Mouse (Mus musculus) heart, embryonic 12.5 days (tissue): ENCODE results near the gene F830045P16Rik. TPM values are rescaled to one million over a fixed set of nuclear protein-coding genes. Genes with fewer than 3 reads are reported as not detected.
"Not testable (repeated sequence)": the region's sequence is repeated elsewhere in the genome, so short reads cannot be mapped to it uniquely, and the experiment has no call there.

Experiments
- ATAC-seq: fragments of 200-750 bp; cut with Nextera tagmentation; 2 replicates; pipeline ENCODE4 v1.8.0; 2017; ENCODE audit warnings: moderate TSS enrichment, moderate library complexity; ENCODE audit not compliant: insufficient number of reproducible peaks, low FRiP score
- H3K27ac ChIP-seq: fragments of 300-500 bp; sonication (generic); 2 replicates; pipeline ENCODE4 v1.5.1; 2016; ENCODE audit warnings: mild to moderate bottlenecking, moderate library complexity; ENCODE audit not compliant: poor library complexity, severe bottlenecking
- H3K27me3 ChIP-seq: fragments of 300-500 bp; sonication (generic); replicated peaks from 2 replicates; pipeline ENCODE4 v1.6.1; 2016; ENCODE audit warnings: mild to moderate bottlenecking, moderate library complexity
- H3K36me3 ChIP-seq: fragments of 300-500 bp; sonication (generic); 2 replicates; pipeline ENCODE4 v1.6.1; 2016; ENCODE audit warnings: mild to moderate bottlenecking, moderate library complexity
- H3K4me1 ChIP-seq: fragments of 300-500 bp; sonication (generic); replicated peaks from 2 replicates; pipeline ENCODE4 v1.6.1; 2016; ENCODE audit warnings: mild to moderate bottlenecking
- H3K4me2 ChIP-seq: fragments of 300-500 bp; sonication (generic); 2 replicates; pipeline ENCODE4 v1.6.1; 2016; ENCODE audit warnings: mild to moderate bottlenecking, moderate library complexity
- H3K4me3 ChIP-seq: fragments of 300-500 bp; sonication (generic); 2 replicates; pipeline ENCODE4 v1.5.1; 2016; ENCODE audit warnings: mild to moderate bottlenecking
- H3K9ac ChIP-seq: fragments of 300-500 bp; sonication (generic); 2 replicates; pipeline ENCODE4 v1.6.1; 2016; ENCODE audit warnings: mild to moderate bottlenecking, moderate library complexity
- H3K9me3 ChIP-seq: fragments of 300-500 bp; sonication (generic); replicated peaks from 2 replicates; pipeline ENCODE4 v1.6.1; 2016; ENCODE audit warnings: mild to moderate bottlenecking, moderate library complexity
- WGBS: fragments of 180-500 bp; shearing (Covaris S2); methylation state at CpG from one replicate; pipeline ENCODE4 v1.1.7; 2016; 5-methylcytosine and 5-hydroxymethylcytosine counted together
- polyA plus RNA-seq: library from polyadenylated mRNA; unstranded; fragments of >200 nt; fragmentation: Nextera tagmentation; extraction: Ambion mirVana; gene quantifications from 2 replicates; pipeline ENCODE4 v1.2.1, GENCODE M21; 2016

Gene F830045P16Rik
- polyA plus RNA-seq, 1 experiment from 2014 or later, result not detected

- H3K27ac ChIP-seq, result no peak overlapping the region
- no peak overlapping the region for H3K4me3 ChIP-seq
- no peak overlapping the region for H3K9ac ChIP-seq
- no peaks in the 10 kb centered on the region for H3K36me3 ChIP-seq
- H3K4me2 ChIP-seq, result no peak overlapping the region
- WGBS, result 70% methylated on average over 4 of the region's 4 CpGs
- peaks cover 15% of the 10 kb centered on the region for H3K4me1 ChIP-seq
- H3K9me3 ChIP-seq, result 0 out of 2 replicates have a peak, but pooled peaks cover 2% of the 10 kb centered on the region
- no peak for ATAC-seq
- no peaks in the 10 kb centered on the region for H3K27me3 ChIP-seq
These were observed 10.1 kb downstream of the F830045P16Rik start for GRCm38 (mm10) chr2:129526322-129526721.

- Histone ChIP-seq H3K9me3 (0 out of 2 replicates have a peak, but pooled peaks cover 2% of the 10 kb centered on the region), H3K4me1 (peaks cover 15% of the 10 kb centered on the region), H3K36me3 (no peaks in the 10 kb centered on the region), H3K4me3 (no peak overlapping the region), H3K27ac (no peak overlapping the region), H3K27me3 (no peaks in the 10 kb centered on the region), H3K9ac (no peak overlapping the region), H3K4me2 (no peak overlapping the region)
- no peak for ATAC-seq
These were observed 10.8 kb downstream of the F830045P16Rik start for GRCm38 (mm10) chr2:129525644-129526043.

- Histone ChIP-seq H3K9me3 (no peaks in the 10 kb centered on the region), H3K4me3 (no peak overlapping the region), H3K27me3 (no peaks in the 10 kb centered on the region), H3K4me1 (peaks cover 22% of the 10 kb centered on the region), H3K4me2 (no peak overlapping the region), H3K27ac (no peak overlapping the region), H3K9ac (no peak overlapping the region), H3K36me3 (no peaks in the 10 kb centered on the region)
- ATAC-seq, result no peak
- WGBS, result 68% methylated on average over 3 of the region's 3 CpGs
These were observed 17.9 kb downstream of the F830045P16Rik start for GRCm38 (mm10) chr2:129518526-129518925.

- H3K4me3 ChIP-seq, result no peak overlapping the region
- WGBS, result 56% methylated on average over 16 of the region's 16 CpGs
- H3K4me2 ChIP-seq, result no peak overlapping the region
- H3K4me1 ChIP-seq, result peaks cover 34% of the 10 kb centered on the region
- no peak for ATAC-seq
- no peaks in the 10 kb centered on the region for H3K36me3 ChIP-seq
- no peak overlapping the region for H3K27ac ChIP-seq
- no peaks in the 10 kb centered on the region for H3K9me3 ChIP-seq
- H3K9ac ChIP-seq, result no peak overlapping the region
- H3K27me3 ChIP-seq, result no peaks in the 10 kb centered on the region
These were observed 21.2 kb downstream of the F830045P16Rik start for GRCm38 (mm10) chr2:129514923-129515920.

GRCm38 (mm10) chr2:129514401-129514667 is 22.1 kb downstream of the F830045P16Rik start:
- 0 out of 2 replicates have a peak, but pooled peaks have one; percentile 33 for ATAC-seq
- Histone ChIP-seq H3K4me2 (no peak overlapping the region), H3K9me3 (no peaks in the 10 kb centered on the region), H3K27me3 (no peaks in the 10 kb centered on the region), H3K4me3 (no peak overlapping the region), H3K27ac (no peak overlapping the region), H3K9ac (no peak overlapping the region), H3K36me3 (no peaks in the 10 kb centered on the region), H3K4me1 (peaks cover 34% of the 10 kb centered on the region)

GRCm38 (mm10) chr2:129513546-129514400 is 22.6 kb downstream of the F830045P16Rik start:
- 57% methylated on average over 6 of the region's 6 CpGs for WGBS

DNA sequence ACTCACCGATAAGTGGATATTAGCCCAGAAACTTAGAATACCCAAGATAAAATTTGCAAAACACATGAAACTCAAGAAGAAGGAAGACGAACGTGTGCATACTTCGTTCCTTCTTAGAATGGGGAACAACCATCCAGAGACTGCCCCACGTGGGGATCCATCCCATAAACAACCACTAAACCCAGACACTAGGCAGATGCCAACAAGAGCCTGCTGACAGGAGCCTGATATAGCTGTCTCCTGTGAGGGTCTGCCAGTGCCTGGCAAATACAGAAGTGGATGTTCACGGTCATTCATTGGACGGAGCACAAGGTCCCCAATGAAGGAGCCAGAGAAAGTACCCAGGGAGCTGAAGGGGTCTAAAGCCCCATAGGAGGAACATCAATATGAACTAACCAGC is 24.3 kb downstream of the F830045P16Rik start:
- H3K9ac ChIP-seq, H3K27me3 ChIP-seq, H3K4me2 ChIP-seq, H3K4me3 ChIP-seq, H3K27ac ChIP-seq, H3K9me3 ChIP-seq, H3K36me3 ChIP-seq, ATAC-seq: not testable (repeated sequence)
- WGBS, result 38% methylated on average over 7 of the region's 7 CpGs
- peaks cover 34% of the 10 kb centered on the region for H3K4me1 ChIP-seq

More at GRCm38 (mm10) chr2:129513546-129514400, 22.6 kb downstream of the F830045P16Rik start:
- no peak overlapping the region for H3K4me2 ChIP-seq
- H3K27ac ChIP-seq, result no peak overlapping the region
- no peaks in the 10 kb centered on the region for H3K27me3 ChIP-seq
- no peak for ATAC-seq
- no peak overlapping the region for H3K9ac ChIP-seq
- no peak overlapping the region for H3K4me3 ChIP-seq
- H3K36me3 ChIP-seq, result no peaks in the 10 kb centered on the region
- H3K9me3 ChIP-seq, result no peaks in the 10 kb centered on the region
- peaks cover 34% of the 10 kb centered on the region for H3K4me1 ChIP-seq

DNA sequence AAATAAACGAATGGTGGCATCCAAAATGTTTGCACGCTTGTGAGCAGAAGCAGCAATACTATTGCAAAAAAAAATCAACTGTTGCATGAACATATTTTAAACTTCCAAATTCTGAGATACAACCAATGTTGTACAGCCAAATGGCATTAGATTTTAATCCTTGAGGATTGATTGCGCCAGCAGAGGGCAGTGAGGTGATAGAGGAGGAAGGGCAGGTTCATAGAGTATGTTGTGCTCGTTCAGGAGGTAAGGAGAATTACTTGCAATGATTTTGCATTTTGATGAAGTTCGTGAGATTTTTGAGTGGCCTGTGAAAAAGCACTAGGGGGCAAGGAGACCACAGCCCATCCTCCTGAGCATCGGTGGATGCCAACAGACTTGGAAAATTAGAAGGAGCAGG is 33.8 kb downstream of the F830045P16Rik start:
- no peak overlapping the region for H3K9ac ChIP-seq
- H3K9me3 ChIP-seq, result no peaks in the 10 kb centered on the region
- no peak overlapping the region for H3K27ac ChIP-seq
- H3K4me2 ChIP-seq, result no peak overlapping the region
- no peaks in the 10 kb centered on the region for H3K4me1 ChIP-seq
- WGBS, result 24% methylated on average over 6 of the region's 6 CpGs
- no peak overlapping the region for H3K4me3 ChIP-seq
- no peaks in the 10 kb centered on the region for H3K36me3 ChIP-seq
- ATAC-seq, result no peak
- H3K27me3 ChIP-seq, result no peaks in the 10 kb centered on the region

DNA sequence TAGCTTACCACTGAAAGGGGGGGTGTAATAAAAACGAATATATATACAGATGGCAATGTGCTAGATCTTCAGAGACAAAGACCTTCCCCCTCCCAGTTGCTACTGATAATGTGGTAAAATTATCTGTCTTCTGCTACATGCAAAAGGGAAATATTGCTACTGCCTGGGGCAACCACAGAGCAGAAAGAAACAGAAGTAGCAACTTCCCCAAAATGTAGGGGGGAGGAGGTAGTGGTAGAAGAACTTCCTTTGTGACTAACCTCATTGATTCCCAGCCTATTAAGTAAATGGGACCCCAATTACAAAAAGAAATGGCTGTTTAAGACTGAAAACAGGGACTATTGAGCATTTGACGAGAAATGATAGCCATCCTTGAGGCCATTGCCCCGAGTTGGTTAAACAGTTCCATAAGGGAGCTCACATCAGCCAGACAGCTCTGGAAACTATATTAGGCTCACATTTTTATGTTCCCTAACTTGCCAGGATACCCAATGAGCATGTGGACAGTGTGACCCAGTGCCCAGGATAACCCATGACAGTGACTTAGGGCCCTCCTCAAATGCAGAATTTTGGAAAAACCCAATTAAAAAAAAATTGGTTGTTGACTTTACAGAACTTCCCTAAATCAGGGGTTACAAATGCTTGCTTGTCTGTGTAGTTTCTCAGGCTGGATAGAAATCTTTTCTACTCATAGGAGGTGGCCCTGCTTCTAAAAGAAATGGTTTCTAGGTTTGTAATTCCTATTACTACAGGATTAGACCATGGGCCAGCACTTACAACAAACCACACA is 46.7 kb downstream of the F830045P16Rik start:
- WGBS, result 72% methylated on average over 3 of the region's 3 CpGs
- Histone ChIP-seq H3K9ac (no peak overlapping the region), H3K4me2 (no peak overlapping the region), H3K36me3 (no peaks in the 10 kb centered on the region), H3K9me3 (no peaks in the 10 kb centered on the region), H3K27me3 (no peaks in the 10 kb centered on the region), H3K4me1 (no peaks in the 10 kb centered on the region), H3K27ac (no peak overlapping the region), H3K4me3 (no peak overlapping the region)
- no peak for ATAC-seq

GRCm38 (mm10) chr2:129483150-129483549 is 53.3 kb downstream of the F830045P16Rik start:
- H3K9ac ChIP-seq, result no peak overlapping the region
- no peaks in the 10 kb centered on the region for H3K9me3 ChIP-seq
- H3K4me3 ChIP-seq, result no peak overlapping the region
- WGBS, result 57% methylated on average over 3 of the region's 3 CpGs
- H3K4me2 ChIP-seq, result no peak overlapping the region
- no peaks in the 10 kb centered on the region for H3K36me3 ChIP-seq
- no peak overlapping the region for H3K27ac ChIP-seq
- H3K27me3 ChIP-seq, result no peaks in the 10 kb centered on the region
- H3K4me1 ChIP-seq, result no peaks in the 10 kb centered on the region
- no peak for ATAC-seq

- Histone ChIP-seq H3K9ac (no peak overlapping the region), H3K4me2 (no peak overlapping the region), H3K27me3 (no peaks in the 10 kb centered on the region), H3K4me3 (no peak overlapping the region), H3K9me3 (no peaks in the 10 kb centered on the region), H3K36me3 (no peaks in the 10 kb centered on the region), H3K27ac (no peak overlapping the region), H3K4me1 (no peaks in the 10 kb centered on the region)
- 24% methylated on average over 5 of the region's 5 CpGs for WGBS
- no peak for ATAC-seq
These were observed 64.5 kb downstream of the F830045P16Rik start for GRCm38 (mm10) chr2:129471905-129472304.
